Mouse (Mus musculus) forebrain, embryonic 10.5 days (tissue): Measurements from ENCODE around the gene Kcnk16. TPM values are rescaled to one million over a fixed set of nuclear protein-coding genes. Genes with fewer than 3 reads are reported as not detected.

ENCODE experiments used
- DNase-seq: peaks from one replicate; pipeline ENCODE4 v3.0.0-alpha.2; 2017; ENCODE audit warnings: low spot score; ENCODE audit errors: extremely low spot score
- H3K27ac ChIP-seq: fragments of 300-500 bp; sonication (generic); 2 replicates; pipeline ENCODE4 v1.5.1; 2016; ENCODE audit warnings: mild to moderate bottlenecking
- H3K27me3 ChIP-seq: fragments of 300-500 bp; sonication (generic); 2 replicates; pipeline ENCODE4 v1.6.1; 2016; ENCODE audit warnings: mild to moderate bottlenecking; ENCODE audit not compliant: poor library complexity, severe bottlenecking
- H3K36me3 ChIP-seq: fragments of 300-500 bp; sonication (generic); replicated peaks from 2 replicates; pipeline ENCODE4 v1.6.1; 2016; ENCODE audit warnings: mild to moderate bottlenecking, moderate library complexity
- H3K4me1 ChIP-seq: fragments of 300-500 bp; sonication (generic); 2 replicates; pipeline ENCODE4 v1.6.1; 2016
- H3K4me3 ChIP-seq: fragments of 300-500 bp; sonication (generic); 2 replicates; pipeline ENCODE4 v1.5.1; 2016; ENCODE audit warnings: mild to moderate bottlenecking, moderate library complexity
- H3K9me3 ChIP-seq: fragments of 300-500 bp; sonication (generic); 2 replicates; pipeline ENCODE4 v1.6.1; 2016; ENCODE audit warnings: mild to moderate bottlenecking, moderate library complexity
- WGBS: fragments of 180-500 bp; shearing (Covaris S2); methylation state at CpG from one replicate; pipeline ENCODE4 v1.1.7; 2016; 5-methylcytosine and 5-hydroxymethylcytosine counted together
- polyA plus RNA-seq: library from polyadenylated mRNA; unstranded; fragments of >200 nt; fragmentation: Nextera tagmentation; extraction: Ambion mirVana; gene quantifications from 2 replicates; pipeline ENCODE4 v1.2.1, GENCODE M21; 2016

The Kcnk16 gene
- polyA plus RNA-seq, 1 experiment from 2014 or later: not detected

DNA sequence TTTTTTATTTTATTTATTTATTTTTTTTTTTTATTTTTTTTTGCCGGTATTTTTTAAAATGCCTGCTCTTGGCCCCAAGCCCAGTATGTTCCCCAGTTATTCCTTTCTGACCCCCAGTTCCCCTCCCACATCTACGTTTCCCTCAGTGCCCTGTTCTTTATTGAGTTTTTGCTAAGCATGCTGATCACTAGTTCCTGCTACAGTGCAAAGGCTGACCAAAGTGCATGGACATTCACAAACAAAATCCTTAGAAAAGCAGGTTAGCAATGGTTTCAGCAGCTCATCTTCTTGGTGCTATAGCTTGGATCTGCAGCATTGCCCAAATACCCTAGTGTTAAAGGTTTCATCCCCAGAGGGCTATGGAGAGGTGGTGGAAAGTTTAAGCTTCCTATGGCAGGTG lies 42.0 kb downstream of the Kcnk16 start:
- DNase-seq: no peak
- Histone ChIP-seq H3K27me3 (peaks cover 3% of the 10 kb centered on the region; the same call in 1 of the 2 replicates), H3K36me3 (no peaks in the 10 kb centered on the region), H3K4me3 (no peak overlapping the region), H3K27ac (peak overlapping the region; percentile 88), H3K9me3 (no peaks in the 10 kb centered on the region), H3K4me1 (peaks cover 46% of the 10 kb centered on the region)
- WGBS: 75% methylated on average over 2 of the region's 2 CpGs

DNA sequence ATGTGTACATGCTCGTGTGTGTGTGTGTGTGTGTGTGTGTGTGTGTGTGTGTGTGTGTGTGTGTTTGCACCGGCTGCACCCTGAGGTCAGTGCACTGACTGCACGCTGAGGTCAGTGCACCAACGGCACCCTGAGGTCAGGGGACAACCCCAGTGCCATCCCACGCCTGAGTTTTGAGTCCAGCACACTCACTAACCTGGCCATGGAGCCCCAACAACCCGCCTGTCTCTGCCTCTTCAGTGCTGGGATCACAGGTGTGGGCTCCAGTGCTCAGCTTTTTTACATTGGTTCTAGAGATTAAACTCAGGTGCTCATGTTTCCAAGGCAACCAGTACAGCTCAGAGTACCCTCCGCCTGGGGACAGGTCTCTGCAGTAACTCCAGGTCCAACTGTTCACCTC lies 42.5 kb downstream of the Kcnk16 start:
- H3K4me1 ChIP-seq: peaks cover 46% of the 10 kb centered on the region
- peak overlapping the region; percentile 88 for H3K27ac ChIP-seq
- no peaks in the 10 kb centered on the region for H3K36me3 ChIP-seq
- WGBS: 48% methylated on average over 6 of the region's 7 CpGs
- H3K4me3 ChIP-seq: no peak overlapping the region
- H3K27me3 ChIP-seq: peaks cover 3% of the 10 kb centered on the region; the same call in 1 of the 2 replicates
- H3K9me3 ChIP-seq: no peaks in the 10 kb centered on the region
- DNase-seq: no peak

DNA sequence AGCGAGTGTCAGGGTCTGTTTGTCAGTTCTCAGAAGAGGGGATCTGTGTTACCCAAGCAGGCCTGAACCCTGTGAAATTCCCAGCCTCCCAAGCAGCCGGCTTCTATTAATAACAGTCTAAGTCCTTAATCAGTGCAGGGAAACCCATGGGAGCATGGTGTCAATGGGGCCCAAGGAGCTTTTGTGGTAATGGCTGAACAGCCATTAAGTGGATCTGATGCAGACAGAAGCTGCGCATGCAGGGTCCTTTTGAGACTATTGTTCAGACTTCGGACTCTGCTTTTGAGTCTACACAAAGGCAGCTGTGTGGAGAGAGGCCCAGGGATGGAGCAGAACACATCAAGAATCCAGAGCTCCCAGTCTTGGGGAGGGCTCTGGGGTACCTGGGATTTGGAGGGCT lies 43.5 kb downstream of the Kcnk16 start:
- Histone ChIP-seq H3K36me3 (no peaks in the 10 kb centered on the region), H3K9me3 (no peaks in the 10 kb centered on the region), H3K27ac (peak overlapping the region; percentile 88), H3K4me1 (peaks cover 55% of the 10 kb centered on the region), H3K4me3 (peak overlapping the region; percentile 20), H3K27me3 (peaks cover 3% of the 10 kb centered on the region; the same call in 1 of the 2 replicates)
- 22% methylated on average over 4 of the region's 4 CpGs for WGBS
- DNase-seq: peak; percentile 72

DNA sequence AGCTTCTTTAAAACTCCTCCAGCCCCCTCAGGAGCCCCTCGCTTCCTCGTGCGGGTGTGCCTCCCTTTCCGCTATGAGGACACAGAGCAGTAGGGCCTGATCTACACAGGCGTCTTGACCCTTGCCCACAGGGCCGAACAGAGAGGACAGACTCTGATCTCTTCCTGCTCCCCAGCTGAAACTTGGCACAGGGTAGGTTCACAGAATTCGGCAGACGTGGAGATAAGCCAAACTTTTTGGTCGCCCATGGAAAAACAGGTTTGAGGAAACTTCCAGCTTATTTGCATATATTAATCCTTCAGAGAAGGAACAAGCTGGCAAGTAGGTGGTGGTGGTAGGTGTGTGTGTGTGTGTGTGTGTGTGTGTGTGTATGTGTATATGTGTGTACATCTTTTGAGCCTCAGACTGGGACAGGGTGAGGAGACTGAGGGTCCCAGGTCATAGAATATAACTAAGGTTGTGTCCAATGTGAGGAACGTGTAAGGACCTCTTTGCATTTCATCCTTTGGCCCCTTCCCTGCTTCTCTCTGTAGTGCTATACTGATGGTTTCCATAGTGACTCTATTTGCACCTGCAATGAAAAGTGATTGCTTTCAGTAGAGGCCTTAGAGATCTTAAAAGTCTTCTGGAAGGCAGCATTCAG lies 44.3 kb downstream of the Kcnk16 start:
- Histone ChIP-seq H3K27me3 (peaks cover 3% of the 10 kb centered on the region; the same call in 1 of the 2 replicates), H3K4me3 (peak overlapping the region; percentile 20; the same call in 1 of the 2 replicates), H3K4me1 (peaks cover 63% of the 10 kb centered on the region), H3K27ac (peak overlapping the region; percentile 88), H3K36me3 (no peaks in the 10 kb centered on the region), H3K9me3 (no peaks in the 10 kb centered on the region)
- whole genome bisulfite sequencing: 68% methylated on average over 10 of the region's 10 CpGs
- DNase-seq: no peak

DNA sequence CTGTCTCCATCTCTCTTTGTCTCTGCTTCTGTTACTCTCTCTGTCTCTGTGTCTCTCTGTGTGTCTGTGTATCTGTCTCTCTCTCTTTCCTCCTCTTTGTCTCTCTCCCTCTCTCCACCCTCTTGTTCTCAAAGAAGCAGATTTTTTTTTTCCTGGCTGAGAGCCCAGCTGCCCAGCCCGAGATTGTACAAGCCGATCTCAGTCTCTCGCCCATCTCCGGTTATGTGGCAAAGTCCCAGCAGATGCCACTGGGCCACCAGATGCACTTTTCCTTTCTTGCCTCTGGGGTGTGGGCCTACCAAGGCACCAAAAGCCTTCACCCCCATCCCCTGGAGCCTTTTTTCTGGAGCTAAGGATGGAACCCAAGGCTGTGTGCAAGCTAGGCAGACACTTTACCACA lies 44.8 kb downstream of the Kcnk16 start:
- WGBS: 83% methylated on average over 4 of the region's 4 CpGs
- Histone ChIP-seq H3K4me1 (peaks cover 60% of the 10 kb centered on the region), H3K27ac (peak overlapping the region; percentile 88), H3K27me3 (peaks cover under 1% of the 10 kb centered on the region; the same call in 1 of the 2 replicates), H3K9me3 (no peaks in the 10 kb centered on the region), H3K36me3 (no peaks in the 10 kb centered on the region), H3K4me3 (no peak overlapping the region)
- no peak for DNase-seq

DNA sequence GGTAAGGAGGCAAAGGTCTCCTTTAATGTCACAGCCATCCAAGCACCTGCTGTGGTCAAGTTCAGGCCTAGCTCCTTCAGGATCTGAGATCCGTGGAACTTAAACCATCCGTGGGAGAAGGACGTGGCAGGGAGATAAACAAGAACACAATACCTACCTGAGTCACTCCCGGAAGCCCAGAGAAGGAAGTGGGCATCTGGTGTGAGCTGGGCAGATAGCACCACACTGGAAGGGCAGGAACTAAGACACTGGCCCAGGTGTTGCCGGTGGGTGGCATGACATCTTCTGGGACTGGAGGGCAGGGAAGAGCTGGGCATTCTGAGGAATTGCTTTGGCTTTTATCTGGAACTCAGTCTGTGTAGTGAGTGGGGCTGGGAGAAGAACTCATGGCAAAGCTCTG lies 45.7 kb downstream of the Kcnk16 start:
- H3K27ac ChIP-seq: peak overlapping the region; percentile 88
- H3K9me3 ChIP-seq: no peaks in the 10 kb centered on the region
- 95% methylated on average over 5 of the region's 5 CpGs for WGBS

DNA sequence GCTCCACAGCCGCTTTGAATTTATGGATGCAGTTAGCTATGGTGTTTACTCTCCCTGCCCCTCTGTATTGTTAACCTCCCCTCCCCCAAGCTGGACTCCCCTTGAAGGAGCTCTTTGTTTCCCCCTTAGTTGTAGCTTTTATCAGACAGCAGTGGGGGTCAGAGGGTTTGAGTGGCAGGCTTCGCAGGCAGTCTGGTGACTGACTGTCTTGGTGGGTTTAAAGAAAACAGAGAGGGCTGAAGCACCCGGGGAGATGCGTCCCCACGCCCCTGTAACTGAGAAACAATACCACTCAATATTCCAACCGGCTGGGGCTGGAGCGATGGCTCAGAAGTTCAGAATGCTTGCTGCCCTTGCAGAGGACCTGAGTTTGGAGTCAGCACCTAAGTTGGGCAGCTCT lies 47.9 kb downstream of the Kcnk16 start:
- H3K4me3 ChIP-seq: no peak overlapping the region
- no peaks in the 10 kb centered on the region; the same call in 1 of the 2 replicates for H3K27me3 ChIP-seq
- WGBS: 45% methylated on average over 7 of the region's 7 CpGs
- H3K36me3 ChIP-seq: no peaks in the 10 kb centered on the region
- H3K4me1 ChIP-seq: peaks cover 61% of the 10 kb centered on the region
- H3K9me3 ChIP-seq: no peaks in the 10 kb centered on the region
- peak overlapping the region; percentile 74 for H3K27ac ChIP-seq
- no peak for DNase-seq

More for the DNA sequence above, 45.7 kb downstream of the Kcnk16 start:
- Histone ChIP-seq H3K27me3 (no peaks in the 10 kb centered on the region; the same call in 1 of the 2 replicates), H3K36me3 (no peaks in the 10 kb centered on the region), H3K4me1 (peaks cover 60% of the 10 kb centered on the region), H3K4me3 (no peak overlapping the region)
- no peak for DNase-seq

DNA sequence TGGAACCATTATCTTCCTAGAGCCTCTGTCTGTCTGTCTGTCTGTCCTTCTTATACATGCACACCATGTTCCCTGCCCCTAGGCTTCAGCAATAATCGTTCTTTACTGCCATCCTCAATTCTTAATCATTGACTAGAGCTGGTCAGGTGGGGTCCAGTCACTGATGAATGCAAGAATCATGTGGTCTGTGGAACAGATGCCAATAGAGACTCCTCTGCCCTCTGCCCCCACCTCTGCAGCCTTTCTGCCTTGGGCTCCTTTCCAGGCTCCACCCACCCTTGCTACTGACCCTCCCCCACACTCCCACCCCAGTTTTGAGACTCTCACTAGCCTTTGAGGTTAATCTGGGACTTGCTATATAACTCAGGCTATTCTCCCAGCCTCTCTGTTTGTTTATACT lies 49.1 kb downstream of the Kcnk16 start:
- Histone ChIP-seq H3K4me3 (no peak overlapping the region), H3K27me3 (no peaks in the 10 kb centered on the region; the same call in 1 of the 2 replicates), H3K9me3 (no peaks in the 10 kb centered on the region), H3K27ac (no peak overlapping the region), H3K4me1 (peaks cover 49% of the 10 kb centered on the region), H3K36me3 (no peaks in the 10 kb centered on the region)
- no peak for DNase-seq
- 79% methylated on average over 1 of the region's 1 CpGs for whole genome bisulfite sequencing

DNA sequence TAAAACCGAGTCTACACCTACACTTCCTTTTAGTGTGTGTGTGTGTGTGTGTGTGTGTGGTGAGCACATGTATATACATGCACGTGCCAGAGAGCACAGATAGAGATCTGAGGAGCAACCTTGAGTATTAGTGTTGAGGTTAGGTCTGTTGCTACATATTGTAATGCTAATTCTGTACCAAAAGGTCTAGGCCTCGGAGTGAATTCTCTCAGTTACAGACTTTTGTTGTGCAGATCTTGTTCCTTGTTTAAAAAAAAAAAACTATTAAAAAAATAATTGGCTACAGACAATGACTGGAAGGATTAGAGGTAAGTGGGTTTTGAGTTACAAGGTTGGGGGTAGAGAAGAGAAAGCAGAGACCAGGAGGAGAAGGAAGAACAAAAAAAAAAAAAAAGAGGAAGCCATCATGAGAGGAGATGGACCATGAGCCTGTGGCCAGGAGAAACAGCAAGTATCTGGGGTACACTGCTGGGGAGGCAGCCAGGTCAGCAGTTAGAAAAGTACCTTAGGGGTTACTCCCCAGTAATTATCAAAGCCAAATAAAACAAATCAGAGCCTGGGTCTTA lies 51.6 kb downstream of the Kcnk16 start:
- 26% methylated on average over 3 of the region's 3 CpGs for WGBS

DNA sequence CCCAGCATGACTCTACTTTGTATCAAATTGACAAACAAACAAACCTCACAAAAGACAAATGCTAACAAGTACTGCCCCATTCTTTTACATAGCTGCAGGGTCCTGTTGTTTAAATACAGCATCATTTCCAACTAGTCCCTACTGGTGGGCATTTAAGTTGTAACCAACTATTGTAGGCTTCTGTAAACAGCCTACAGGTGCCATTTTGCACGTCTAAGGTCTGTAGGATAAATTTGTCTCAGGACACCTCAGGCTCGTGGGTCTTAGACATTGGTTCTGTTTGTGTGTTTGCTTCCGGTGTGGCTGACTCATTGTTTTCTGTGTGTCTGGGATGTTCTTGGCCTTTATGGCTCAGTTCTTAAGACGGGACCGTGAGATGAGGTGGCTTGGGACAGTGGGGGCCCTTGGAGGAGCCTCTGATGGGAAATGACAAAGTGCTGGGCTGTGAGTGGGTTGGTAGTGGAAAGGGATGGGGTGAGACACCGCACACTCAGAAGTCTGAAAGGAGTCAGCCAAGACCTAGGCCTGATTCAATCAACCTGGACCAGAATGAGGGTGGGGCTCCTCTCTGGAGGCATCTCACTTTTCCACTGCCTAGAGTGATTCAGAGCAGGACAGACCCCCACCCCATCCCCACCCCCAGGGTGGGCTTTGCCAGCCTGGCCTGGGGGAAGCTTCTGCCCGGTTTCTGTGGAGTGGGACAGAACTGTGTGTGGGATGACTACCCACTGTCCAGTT lies 52.3 kb downstream of the Kcnk16 start:
- Histone ChIP-seq H3K4me3 (no peak overlapping the region), H3K27me3 (no peaks in the 10 kb centered on the region), H3K4me1 (peaks cover 41% of the 10 kb centered on the region), H3K36me3 (no peaks in the 10 kb centered on the region), H3K27ac (peak overlapping the region; percentile 60), H3K9me3 (no peaks in the 10 kb centered on the region)
- no peak for DNase-seq
- 79% methylated on average over 7 of the region's 7 CpGs for WGBS

More for the DNA sequence above, 51.6 kb downstream of the Kcnk16 start:
- no peak for DNase-seq
- H3K27ac ChIP-seq: peak overlapping the region; percentile 60
- H3K27me3 ChIP-seq: no peaks in the 10 kb centered on the region; the same call in 1 of the 2 replicates
- no peaks in the 10 kb centered on the region for H3K9me3 ChIP-seq
- H3K4me1 ChIP-seq: peaks cover 34% of the 10 kb centered on the region
- no peaks in the 10 kb centered on the region for H3K36me3 ChIP-seq
- H3K4me3 ChIP-seq: no peak overlapping the region

DNA sequence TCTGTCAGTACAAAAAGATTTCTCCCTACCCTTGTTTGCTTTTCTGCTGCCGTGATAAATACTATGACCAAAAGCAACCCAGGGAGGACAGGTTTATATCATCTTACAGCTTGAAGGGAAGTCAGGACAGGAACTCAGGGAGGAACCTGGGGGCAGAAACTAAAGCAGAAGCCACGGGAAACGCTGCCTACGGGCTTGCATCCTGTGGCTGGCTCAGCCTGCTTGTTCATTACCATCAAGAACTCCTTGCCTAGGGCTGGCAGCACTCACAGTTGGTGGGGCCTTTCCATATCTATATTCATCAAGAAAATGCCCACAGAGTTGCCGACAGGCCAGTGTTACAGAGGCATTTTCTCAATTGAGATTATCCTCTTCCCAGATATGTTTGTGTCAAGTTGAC lies 53.2 kb downstream of the Kcnk16 start:
- Histone ChIP-seq H3K27me3 (no peaks in the 10 kb centered on the region), H3K4me1 (peaks cover 40% of the 10 kb centered on the region), H3K27ac (no peak overlapping the region), H3K36me3 (no peaks in the 10 kb centered on the region), H3K9me3 (no peaks in the 10 kb centered on the region), H3K4me3 (no peak overlapping the region)
- no peak for DNase-seq
- 85% methylated on average over 5 of the region's 5 CpGs for WGBS

DNA sequence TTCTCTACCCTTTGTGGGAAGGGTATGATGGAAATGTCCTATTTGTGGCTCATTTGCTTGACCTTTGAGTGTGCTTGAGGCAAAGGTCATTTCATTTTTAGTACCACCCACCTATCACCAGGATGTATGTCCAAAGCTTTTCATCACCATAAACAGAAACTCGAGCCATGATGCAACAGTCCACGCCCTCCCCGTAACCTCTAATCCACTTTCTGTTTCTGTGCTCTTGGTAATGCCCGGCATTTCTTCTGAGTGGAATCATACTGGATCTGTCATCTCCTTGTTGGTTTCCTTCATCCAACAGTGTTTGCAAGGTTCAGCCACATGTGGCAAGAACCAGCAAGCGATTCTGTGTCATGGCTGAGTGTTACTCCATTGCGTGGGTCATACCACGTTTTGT lies 54.9 kb downstream of the Kcnk16 start:
- H3K9me3 ChIP-seq: no peaks in the 10 kb centered on the region
- no peaks in the 10 kb centered on the region for H3K27me3 ChIP-seq
- no peak overlapping the region for H3K27ac ChIP-seq
- H3K4me3 ChIP-seq: no peak overlapping the region
- no peaks in the 10 kb centered on the region for H3K36me3 ChIP-seq
- 90% methylated on average over 7 of the region's 7 CpGs for WGBS
- H3K4me1 ChIP-seq: peaks cover 34% of the 10 kb centered on the region
- no peak for DNase-seq
